Mouse (Mus musculus): ENCODE measurements around the gene Ube3c. TPM values are rescaled to one million over a fixed set of nuclear protein-coding genes. Genes with fewer than 3 reads are reported as not detected.
"Not testable (repeated sequence)": the region's sequence is repeated elsewhere in the genome, so short reads cannot be mapped to it uniquely, and the experiment has no call there.

The Ube3c gene
- polyA plus RNA-seq, 1 experiment from 2014 or later, result 34.7 TPM

GRCm38 (mm10) chr5:29592161-29592560 is 23.1 kb downstream of the Ube3c start:
- ATAC-seq (replicated peaks; ENCODE audit: low FRiP score, low TSS enrichment, low read depth); H3K27ac ChIP-seq (ENCODE audit: low read depth); H3K9me3 ChIP-seq (ENCODE audit: control insufficient read depth, low read length); H3K27me3 ChIP-seq (replicated peaks; ENCODE audit: control insufficient read depth, insufficient read depth, low read length); H3K4me3 ChIP-seq (ENCODE audit: low read depth, low read length); H3K4me1 ChIP-seq (replicated peaks; ENCODE audit: control insufficient read depth, insufficient read depth, low read length); H3K4me2 ChIP-seq (ENCODE audit: low read length); DNase-seq (ENCODE audit: low spot score); H3K9ac ChIP-seq (ENCODE audit: low read length): not testable (repeated sequence)
- peaks cover 77% of the 10 kb centered on the region for H3K36me3 ChIP-seq (ENCODE audit: control insufficient read depth, insufficient read depth, low read length)
- 98% methylated on average over 7 of the region's 7 CpGs for WGBS

- no peaks in the 10 kb centered on the region for H3K4me1 ChIP-seq (replicated peaks; ENCODE audit: control insufficient read depth, insufficient read depth, low read length)
- H3K27ac ChIP-seq (ENCODE audit: low read depth), result no peak overlapping the region
- no peak overlapping the region for H3K4me2 ChIP-seq (ENCODE audit: low read length)
- no peaks in the 10 kb centered on the region for H3K9me3 ChIP-seq (ENCODE audit: control insufficient read depth, low read length)
- peaks cover 71% of the 10 kb centered on the region for H3K36me3 ChIP-seq (ENCODE audit: control insufficient read depth, insufficient read depth, low read length)
- ATAC-seq (replicated peaks; ENCODE audit: low FRiP score, low TSS enrichment, low read depth), result no peak
- no peak overlapping the region for H3K9ac ChIP-seq (ENCODE audit: low read length)
- H3K4me3 ChIP-seq (ENCODE audit: low read depth, low read length), result no peak overlapping the region
- WGBS, result 82% methylated on average over 2 of the region's 2 CpGs
- no peaks in the 10 kb centered on the region for H3K27me3 ChIP-seq (replicated peaks; ENCODE audit: control insufficient read depth, insufficient read depth, low read length)
- no peak for DNase-seq (ENCODE audit: low spot score)
These were observed 37.5 kb downstream of the Ube3c start for GRCm38 (mm10) chr5:29606546-29606945.

GRCm38 (mm10) chr5:29625610-29626009 is 56.6 kb downstream of the Ube3c start:
- Histone ChIP-seq H3K9me3 (ENCODE audit: control insufficient read depth, low read length) (no peaks in the 10 kb centered on the region), H3K4me1 (replicated peaks; ENCODE audit: control insufficient read depth, insufficient read depth, low read length) (no peaks in the 10 kb centered on the region), H3K4me3 (ENCODE audit: low read depth, low read length) (no peak overlapping the region), H3K27ac (ENCODE audit: low read depth) (no peak overlapping the region), H3K27me3 (replicated peaks; ENCODE audit: control insufficient read depth, insufficient read depth, low read length) (no peaks in the 10 kb centered on the region), H3K36me3 (ENCODE audit: control insufficient read depth, insufficient read depth, low read length) (peaks cover 59% of the 10 kb centered on the region), H3K4me2 (ENCODE audit: low read length) (no peak overlapping the region), H3K9ac (ENCODE audit: low read length) (no peak overlapping the region)
- no peak for DNase-seq (ENCODE audit: low spot score)
- 94% methylated on average over 10 of the region's 10 CpGs for whole genome bisulfite sequencing
- ATAC-seq (replicated peaks; ENCODE audit: low FRiP score, low TSS enrichment, low read depth), result no peak

GRCm38 (mm10) chr5:29629941-29630340 is 60.9 kb downstream of the Ube3c start:
- 83% methylated on average over 2 of the region's 2 CpGs for WGBS
- DNase-seq (ENCODE audit: low spot score), result no peak
- Histone ChIP-seq H3K4me1 (replicated peaks; ENCODE audit: control insufficient read depth, insufficient read depth, low read length) (no peaks in the 10 kb centered on the region), H3K36me3 (ENCODE audit: control insufficient read depth, insufficient read depth, low read length) (peaks cover 63% of the 10 kb centered on the region), H3K27ac (ENCODE audit: low read depth) (no peak overlapping the region), H3K9ac (ENCODE audit: low read length) (no peak overlapping the region), H3K27me3 (replicated peaks; ENCODE audit: control insufficient read depth, insufficient read depth, low read length) (no peaks in the 10 kb centered on the region), H3K4me3 (ENCODE audit: low read depth, low read length) (no peak overlapping the region), H3K9me3 (ENCODE audit: control insufficient read depth, low read length) (no peaks in the 10 kb centered on the region), H3K4me2 (ENCODE audit: low read length) (no peak overlapping the region)
- ATAC-seq (replicated peaks; ENCODE audit: low FRiP score, low TSS enrichment, low read depth), result no peak

GRCm38 (mm10) chr5:29631711-29632110 is 62.7 kb downstream of the Ube3c start:
- Histone ChIP-seq H3K27me3 (replicated peaks; ENCODE audit: control insufficient read depth, insufficient read depth, low read length) (no peaks in the 10 kb centered on the region), H3K27ac (ENCODE audit: low read depth) (no peak overlapping the region), H3K9ac (ENCODE audit: low read length) (no peak overlapping the region), H3K4me1 (replicated peaks; ENCODE audit: control insufficient read depth, insufficient read depth, low read length) (no peaks in the 10 kb centered on the region), H3K4me2 (ENCODE audit: low read length) (no peak overlapping the region), H3K4me3 (ENCODE audit: low read depth, low read length) (no peak overlapping the region), H3K36me3 (ENCODE audit: control insufficient read depth, insufficient read depth, low read length) (peaks cover 61% of the 10 kb centered on the region), H3K9me3 (ENCODE audit: control insufficient read depth, low read length) (no peaks in the 10 kb centered on the region)
- ATAC-seq (replicated peaks; ENCODE audit: low FRiP score, low TSS enrichment, low read depth), result no peak
- WGBS, result 74% methylated on average over 3 of the region's 3 CpGs
- no peak for DNase-seq (ENCODE audit: low spot score)

GRCm38 (mm10) chr5:29636298-29636697 is 67.3 kb downstream of the Ube3c start:
- no peaks in the 10 kb centered on the region for H3K4me1 ChIP-seq (replicated peaks; ENCODE audit: control insufficient read depth, insufficient read depth, low read length)
- no peaks in the 10 kb centered on the region for H3K27me3 ChIP-seq (replicated peaks; ENCODE audit: control insufficient read depth, insufficient read depth, low read length)
- no peak overlapping the region for H3K4me3 ChIP-seq (ENCODE audit: low read depth, low read length)
- H3K9ac ChIP-seq (ENCODE audit: low read length), result no peak overlapping the region
- H3K4me2 ChIP-seq (ENCODE audit: low read length), result no peak overlapping the region
- ATAC-seq (replicated peaks; ENCODE audit: low FRiP score, low TSS enrichment, low read depth), result no peak
- H3K9me3 ChIP-seq (ENCODE audit: control insufficient read depth, low read length), result no peaks in the 10 kb centered on the region
- H3K27ac ChIP-seq (ENCODE audit: low read depth), result no peak overlapping the region
- no peak for DNase-seq (ENCODE audit: low spot score)
- peaks cover 80% of the 10 kb centered on the region for H3K36me3 ChIP-seq (ENCODE audit: control insufficient read depth, insufficient read depth, low read length)

- no peak for ATAC-seq (replicated peaks; ENCODE audit: low FRiP score, low TSS enrichment, low read depth)
- no peaks in the 10 kb centered on the region for H3K27me3 ChIP-seq (replicated peaks; ENCODE audit: control insufficient read depth, insufficient read depth, low read length)
- no peaks in the 10 kb centered on the region for H3K4me1 ChIP-seq (replicated peaks; ENCODE audit: control insufficient read depth, insufficient read depth, low read length)
- H3K9me3 ChIP-seq (ENCODE audit: control insufficient read depth, low read length), result no peaks in the 10 kb centered on the region
- no peak overlapping the region for H3K9ac ChIP-seq (ENCODE audit: low read length)
- H3K4me2 ChIP-seq (ENCODE audit: low read length), result no peak overlapping the region
- H3K27ac ChIP-seq (ENCODE audit: low read depth), result no peak overlapping the region
- H3K36me3 ChIP-seq (ENCODE audit: control insufficient read depth, insufficient read depth, low read length), result peaks cover 76% of the 10 kb centered on the region
- no peak overlapping the region for H3K4me3 ChIP-seq (ENCODE audit: low read depth, low read length)
- no peak for DNase-seq (ENCODE audit: low spot score)
These were observed 67.8 kb downstream of the Ube3c start for GRCm38 (mm10) chr5:29636884-29637283.

GRCm38 (mm10) chr5:29641124-29641884 is 72.3 kb downstream of the Ube3c start:
- Histone ChIP-seq H3K4me3 (ENCODE audit: low read depth, low read length) (no peak overlapping the region), H3K4me2 (ENCODE audit: low read length) (no peak overlapping the region), H3K4me1 (replicated peaks; ENCODE audit: control insufficient read depth, insufficient read depth, low read length) (no peaks in the 10 kb centered on the region), H3K36me3 (ENCODE audit: control insufficient read depth, insufficient read depth, low read length) (peaks cover 59% of the 10 kb centered on the region), H3K27ac (ENCODE audit: low read depth) (no peak overlapping the region), H3K9ac (ENCODE audit: low read length) (no peak overlapping the region), H3K9me3 (ENCODE audit: control insufficient read depth, low read length) (no peaks in the 10 kb centered on the region), H3K27me3 (replicated peaks; ENCODE audit: control insufficient read depth, insufficient read depth, low read length) (no peaks in the 10 kb centered on the region)
- ATAC-seq (replicated peaks; ENCODE audit: low FRiP score, low TSS enrichment, low read depth), result no peak
- 89% methylated on average over 7 of the region's 7 CpGs for WGBS
- DNase-seq (ENCODE audit: low spot score), result no peak

GRCm38 (mm10) chr5:29651696-29652095 is 82.7 kb downstream of the Ube3c start:
- ATAC-seq (replicated peaks; ENCODE audit: low FRiP score, low TSS enrichment, low read depth), result no peak
- H3K27me3 ChIP-seq (replicated peaks; ENCODE audit: control insufficient read depth, insufficient read depth, low read length), result no peaks in the 10 kb centered on the region

More at GRCm38 (mm10) chr5:29651696-29652095, 82.7 kb downstream of the Ube3c start:
- Histone ChIP-seq H3K4me3 (ENCODE audit: low read depth, low read length) (no peak overlapping the region), H3K9me3 (ENCODE audit: control insufficient read depth, low read length) (no peaks in the 10 kb centered on the region), H3K27ac (ENCODE audit: low read depth) (no peak overlapping the region), H3K9ac (ENCODE audit: low read length) (no peak overlapping the region), H3K36me3 (ENCODE audit: control insufficient read depth, insufficient read depth, low read length) (peaks cover 47% of the 10 kb centered on the region), H3K4me2 (ENCODE audit: low read length) (no peak overlapping the region), H3K4me1 (replicated peaks; ENCODE audit: control insufficient read depth, insufficient read depth, low read length) (no peaks in the 10 kb centered on the region)
- DNase-seq (ENCODE audit: low spot score), result no peak

All from intestine, embryonic 14.5 days (tissue).